Mouse (Mus musculus) CH12.LX (cell line): ENCODE measurements around the gene Slc30a2. TPM values are rescaled to one million over a fixed set of nuclear protein-coding genes. Genes with fewer than 3 reads are reported as not detected.
A peak's percentile ranks its signal among the peaks of the same experiment; 100 is the strongest.

Experiments used
- DNase-seq: peaks from one replicate; pipeline ENCODE4 v3.0.0-alpha.2; 2013; ENCODE audit errors: extremely low read depth
- H3K27ac ChIP-seq: 2 replicates; pipeline ENCODE4 v1.5.1; 2012; ENCODE audit warnings: low read depth, mild to moderate bottlenecking, control low read depth, moderate library complexity; ENCODE audit not compliant: insufficient read depth
- H3K27me3 ChIP-seq: replicated peaks from 2 replicates; pipeline ENCODE3; 2012; ENCODE audit warnings: inconsistent platforms
- H3K36me3 ChIP-seq, 2 experiments: replicated peaks in 1 of 2; 2 replicates each; pipeline versions ENCODE3 to v1.6.1; 2012; ENCODE audit warnings: inconsistent platforms in 1 of 2, low read length in 1 of 2, mild to moderate bottlenecking in 1 of 2, mixed read lengths in 1 of 2, moderate library complexity in 1 of 2; ENCODE audit not compliant: control insufficient read depth in 1 of 2, insufficient read depth in 1 of 2
- H3K4me1 ChIP-seq, 2 experiments: 2 replicates each; pipeline ENCODE4 v1.6.1; 2012; ENCODE audit warnings: inconsistent platforms in 1 of 2, moderate library complexity in 1 of 2; ENCODE audit not compliant: insufficient read depth in 2 of 2, control insufficient read depth in 1 of 2
- H3K4me2 ChIP-seq: 2 replicates; pipeline ENCODE4 v1.6.1; 2012; ENCODE audit warnings: low read depth, mild to moderate bottlenecking, control low read depth; ENCODE audit not compliant: poor library complexity, insufficient read depth, severe bottlenecking
- H3K4me3 ChIP-seq, 3 experiments: fragments of 150-350 bp in 1 of 3; sonication (generic) in 1 of 3; replicated peaks in 1 of 3; 2 replicates each; pipeline versions ENCODE3 to v1.5.1; 2011 to 2012; ENCODE audit warnings: low read depth in 2 of 3, low read length in 2 of 3, mild to moderate bottlenecking in 2 of 3, moderate library complexity in 2 of 3, control low read depth in 1 of 3, improper control_type of control experiment in 1 of 3, inconsistent platforms in 1 of 3, mixed read lengths in 1 of 3; ENCODE audit not compliant: poor library complexity in 1 of 3
- H3K79me2 ChIP-seq: replicated peaks from 2 replicates; pipeline ENCODE4 v1.6.1; 2012; ENCODE audit warnings: mild to moderate bottlenecking, moderate library complexity; ENCODE audit not compliant: control insufficient read depth, poor library complexity, insufficient read depth, severe bottlenecking; ENCODE audit errors: extremely low read depth
- H3K9ac ChIP-seq: 2 replicates; pipeline ENCODE4 v1.6.1; 2012; ENCODE audit warnings: low read depth, mild to moderate bottlenecking, control low read depth, moderate library complexity; ENCODE audit not compliant: insufficient read depth
- H3K9me3 ChIP-seq: replicated peaks from 2 replicates; pipeline ENCODE3; 2012; ENCODE audit warnings: low read length, inconsistent platforms, mixed read lengths
- CHD1 ChIP-seq: IDR thresholded peaks from 2 replicates; pipeline ENCODE4 v1.6.1; 2012; ENCODE audit warnings: low read depth, low read length, improper control_type of control experiment, inconsistent platforms
- CTCF ChIP-seq, 2 experiments: IDR thresholded peaks in 1 of 2; conservative IDR thresholded peaks in 1 of 2; 2 replicates each; pipeline ENCODE4 v1.5.1; 2011 to 2012; ENCODE audit warnings: low read depth in 2 of 2, low read length in 2 of 2, improper control_type of control experiment in 1 of 2, inconsistent platforms in 1 of 2, mild to moderate bottlenecking in 1 of 2, moderate library complexity in 1 of 2
- ELF1 ChIP-seq: IDR thresholded peaks from 2 replicates; pipeline ENCODE4 v1.6.1; 2014; ENCODE audit warnings: low read depth, mild to moderate bottlenecking, inconsistent platforms, low read length, improper control_type of control experiment
- EP300 ChIP-seq: IDR thresholded peaks from 2 replicates; pipeline ENCODE4 v1.6.1; 2011; ENCODE audit warnings: low read length, improper control_type of control experiment
- ETS1 ChIP-seq: conservative IDR thresholded peaks from 2 replicates; pipeline ENCODE4 v1.6.1; 2012; ENCODE audit warnings: low read depth, mild to moderate bottlenecking, inconsistent platforms, low read length, improper control_type of control experiment, moderate library complexity
- GABPA ChIP-seq: IDR thresholded peaks from 2 replicates; pipeline ENCODE4 v1.6.1; 2012; ENCODE audit warnings: low read depth, low read length, improper control_type of control experiment, inconsistent platforms; ENCODE audit not compliant: insufficient replicate concordance
- JUN ChIP-seq: IDR thresholded peaks from 2 replicates; pipeline ENCODE4 v1.6.1; 2011; ENCODE audit warnings: low read depth, mild to moderate bottlenecking, low read length, improper control_type of control experiment, moderate library complexity; ENCODE audit not compliant: insufficient read depth
- JUND ChIP-seq: conservative IDR thresholded peaks from 2 replicates; pipeline ENCODE4 v1.6.1; 2011; ENCODE audit warnings: low read depth, low read length, improper control_type of control experiment
- MAX ChIP-seq: IDR thresholded peaks from 2 replicates; pipeline ENCODE4 v1.6.1; 2011; ENCODE audit warnings: low read length, improper control_type of control experiment
- MAZ ChIP-seq: IDR thresholded peaks from 2 replicates; pipeline ENCODE4 v1.6.1; 2012; ENCODE audit warnings: low read depth, mild to moderate bottlenecking, inconsistent platforms, low read length, improper control_type of control experiment, moderate library complexity
- MEF2A ChIP-seq: IDR thresholded peaks from 2 replicates; pipeline ENCODE4 v1.6.1; 2014; ENCODE audit warnings: low read depth, mild to moderate bottlenecking, inconsistent platforms, low read length, improper control_type of control experiment, borderline replicate concordance
- MXI1 ChIP-seq: IDR thresholded peaks from 2 replicates; pipeline ENCODE4 v1.6.1; 2011; ENCODE audit warnings: mild to moderate bottlenecking, low read depth, low read length, improper control_type of control experiment
- MYC ChIP-seq: IDR thresholded peaks from 2 replicates; pipeline ENCODE4 v1.6.1; 2011; ENCODE audit warnings: low read depth, mild to moderate bottlenecking, improper control_type of control experiment, low read length
- NELFE ChIP-seq: IDR thresholded peaks from 2 replicates; pipeline ENCODE4 v1.6.1; 2011; ENCODE audit warnings: low read depth, low read length, improper control_type of control experiment
- POLR2A ChIP-seq: IDR thresholded peaks from 2 replicates; pipeline ENCODE4 v1.6.1; 2011; ENCODE audit warnings: low read depth, mild to moderate bottlenecking, improper control_type of control experiment, low read length
- POLR2AphosphoS2 ChIP-seq: IDR thresholded peaks from 2 replicates; pipeline ENCODE4 v1.6.1; 2011; ENCODE audit warnings: low read depth, low read length, improper control_type of control experiment
- RAD21 ChIP-seq: IDR thresholded peaks from 2 replicates; pipeline ENCODE4 v1.6.1; 2011; ENCODE audit warnings: low read depth, mild to moderate bottlenecking, low read length, improper control_type of control experiment, moderate library complexity
- RCOR1 ChIP-seq: conservative IDR thresholded peaks from 2 replicates; pipeline ENCODE4 v1.6.1; 2012; ENCODE audit warnings: low read depth, mild to moderate bottlenecking, inconsistent platforms, low read length, improper control_type of control experiment
- SMC3 ChIP-seq: IDR thresholded peaks from 2 replicates; pipeline ENCODE4 v1.6.1; 2011; ENCODE audit warnings: low read depth, low read length, improper control_type of control experiment
- TBP ChIP-seq: conservative IDR thresholded peaks from 2 replicates; pipeline ENCODE4 v1.6.1; 2011; ENCODE audit warnings: low read depth, low read length, improper control_type of control experiment
- TCF12 ChIP-seq: IDR thresholded peaks from 2 replicates; pipeline ENCODE4 v1.6.1; 2014; ENCODE audit warnings: low read depth, mild to moderate bottlenecking, inconsistent platforms, low read length, improper control_type of control experiment
- UBTF ChIP-seq: IDR thresholded peaks from 2 replicates; pipeline ENCODE4 v1.6.1; 2012; ENCODE audit warnings: low read depth, mild to moderate bottlenecking, inconsistent platforms, low read length, improper control_type of control experiment, moderate library complexity
- USF1 ChIP-seq: IDR thresholded peaks from 2 replicates; pipeline ENCODE4 v1.6.1; 2014; ENCODE audit warnings: low read depth, mild to moderate bottlenecking, inconsistent platforms, low read length, improper control_type of control experiment
- ZC3H11A ChIP-seq: IDR thresholded peaks from 2 replicates; pipeline ENCODE4 v1.6.1; 2012; ENCODE audit warnings: low read depth, mild to moderate bottlenecking, inconsistent platforms, low read length, improper control_type of control experiment
- ZKSCAN1 ChIP-seq: IDR thresholded peaks from 2 replicates; pipeline ENCODE4 v1.6.1; 2012; ENCODE audit warnings: low read depth, inconsistent platforms, low read length, improper control_type of control experiment, borderline replicate concordance
- ZMIZ1 ChIP-seq: IDR thresholded peaks from 2 replicates; pipeline ENCODE4 v1.6.1; 2012; ENCODE audit warnings: low read depth, mild to moderate bottlenecking, inconsistent platforms, low read length, improper control_type of control experiment
- dilution Hi-C: fragments of 300-500 bp; cut with MboI; formaldehyde crosslinking; loops from 2 replicates; pipeline ENCODE4 v1.14.3; 2020; ENCODE audit warnings: low sequenced_read_pairs; ENCODE audit not compliant: extremely low pct_unique_long_range_greater_than_20kb, extremely low pct_ligation_motif_present
- in situ Hi-C: fragments of 300-500 bp; cut with MboI; formaldehyde crosslinking; loops from 3 replicates; pipeline ENCODE4 v1.14.3; 2019; ENCODE audit warnings: low sequenced_read_pairs, low pct_ligation_motif_present, low pct_unique_long_range_greater_than_20kb, mixed read lengths
- polyA plus RNA-seq: library from polyadenylated mRNA; unstranded; fragments of >175 nt; gene quantifications from 2 replicates; pipeline ENCODE4 v1.2.1, GENCODE M21; 2012; ENCODE audit warnings: low read depth; ENCODE audit not compliant: insufficient read length
- total RNA-seq, 2 experiments: library from RNA; depleted of rRNA; stranded (reverse); fragments of 300-350 nt in 1 of 2; fragments of >200 nt in 1 of 2; gene quantifications; 2 replicates each; pipeline ENCODE4 v1.2.3; 2012 to 2014

Gene Slc30a2
- total and polyA plus RNA-seq, 3 experiments: 5.1 to 22.4 (median 8.9) TPM

DNA sequence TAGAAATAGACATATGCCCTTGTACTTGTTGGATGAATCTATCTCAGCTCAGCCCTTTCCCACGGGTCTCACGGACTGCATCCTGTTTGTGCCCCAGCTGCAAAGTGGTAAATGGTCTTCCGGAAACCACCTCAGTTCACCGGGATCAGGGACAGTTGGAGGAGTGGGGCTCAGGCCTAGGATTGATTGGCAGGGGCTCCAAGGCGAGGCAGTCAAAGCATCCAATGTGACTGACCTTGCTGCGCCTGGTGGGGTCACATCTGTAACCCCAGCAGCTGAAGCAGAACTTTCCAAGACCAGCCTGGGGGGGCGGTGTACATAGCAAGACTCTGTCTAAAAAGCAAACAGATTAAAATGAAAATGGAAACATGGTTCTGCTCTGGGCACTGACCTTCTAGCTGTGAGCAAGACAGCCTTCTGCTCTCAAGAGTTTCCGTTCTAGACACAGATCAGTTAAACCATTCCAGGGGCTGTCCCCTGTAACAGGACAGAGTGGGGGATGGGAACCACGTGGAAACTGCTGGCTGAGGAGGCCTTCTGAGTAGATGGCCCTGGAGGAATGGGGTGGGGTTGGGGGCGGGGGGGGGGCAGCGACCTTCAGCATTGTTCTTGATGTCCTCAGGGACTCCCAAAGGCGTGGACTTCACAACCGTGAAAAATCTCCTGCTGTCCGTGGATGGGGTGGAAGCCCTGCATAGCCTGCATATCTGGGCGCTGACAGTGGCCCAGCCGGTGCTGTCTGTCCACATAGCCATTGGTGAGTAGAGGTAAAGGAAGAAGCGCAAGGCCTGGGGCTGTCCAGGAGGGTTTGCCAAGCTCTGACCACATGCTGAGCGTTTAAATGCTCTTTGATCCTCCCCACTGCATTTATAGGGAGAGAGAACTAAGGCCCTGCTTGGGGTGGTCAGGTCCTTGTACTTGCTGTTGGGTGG, 8.6 kb downstream of the Slc30a2 start (continued):
- TF ChIP-seq TBP (peak; percentile 74; the same call in 1 of the 2 replicates), RAD21 (no peak; the same call in 1 of the 2 replicates), ZKSCAN1 (no peak), UBTF (no peak), ZMIZ1 (no peak), JUND (no peak), SMC3 (no peak), RCOR1 (no peak), EP300 (peak; percentile 57; the same call in 1 of the 2 replicates)

DNA sequence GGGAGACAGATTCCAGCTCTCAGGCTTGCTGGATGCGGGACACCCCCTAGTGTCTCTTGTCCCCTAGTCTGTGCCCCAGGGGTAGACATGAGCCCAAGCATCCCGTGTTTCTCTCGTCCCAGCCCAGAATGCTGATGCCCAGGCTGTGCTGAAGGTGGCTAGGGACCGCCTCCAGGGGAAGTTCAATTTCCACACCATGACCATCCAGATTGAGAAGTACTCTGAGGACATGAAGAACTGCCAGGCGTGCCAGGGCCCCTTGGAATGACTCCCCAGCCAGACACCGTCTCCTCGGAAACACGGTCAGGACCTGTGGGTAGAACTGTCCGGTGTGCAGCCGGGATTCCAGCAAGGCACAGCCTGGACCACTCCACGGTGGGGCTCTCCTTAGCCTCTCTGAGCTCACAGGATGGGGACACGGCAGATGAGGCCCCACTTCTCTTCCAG, 9.3 kb downstream of the Slc30a2 start:
- in situ Hi-C loops: loop anchor here (5.0 kb wide), 1 partner anchor 45 kb away; no protein-coding TSS in a partner anchor

DNA sequence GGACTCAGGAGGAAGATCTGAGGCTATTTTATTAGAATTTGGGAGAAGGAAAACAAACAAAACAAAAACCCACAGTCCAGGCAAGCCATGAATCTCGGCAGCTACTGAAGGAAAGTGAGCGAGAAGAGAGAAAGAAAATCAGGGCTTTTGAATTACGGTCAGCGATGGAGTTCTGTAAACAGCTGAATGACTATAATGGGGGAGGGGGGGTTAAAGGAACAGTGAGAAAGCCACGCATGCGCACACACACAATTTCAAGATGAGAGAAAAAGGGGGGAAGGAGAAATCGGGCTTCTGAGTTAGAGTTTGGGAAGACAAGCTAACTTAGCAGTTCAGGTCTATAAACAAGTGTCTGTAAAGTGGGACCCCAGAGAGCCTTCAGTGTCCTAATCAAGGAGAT, 9.9 kb downstream of the Slc30a2 start:
- peaks cover 9% of the 10 kb centered on the region for H3K9me3 ChIP-seq
- peak overlapping the region; percentile 99 for H3K4me2 ChIP-seq
- no peaks in the 10 kb centered on the region for H3K27me3 ChIP-seq
- H3K27ac ChIP-seq: peak overlapping the region; percentile 81; the same call in 1 of the 2 replicates
- no peaks in the 10 kb centered on the region for H3K79me2 ChIP-seq
- dilution Hi-C loops: no loop called here
- DNase-seq: peak; percentile 85
- peaks cover 0 to 17% of the 10 kb centered on the region in 2 experiments for H3K36me3 ChIP-seq
- peaks cover 27 to 51% of the 10 kb centered on the region in 2 experiments for H3K4me1 ChIP-seq
- in situ Hi-C loops: loop anchor here (5.0 kb wide), 1 partner anchor 46 kb away; no protein-coding TSS in a partner anchor
- H3K9ac ChIP-seq: peak overlapping the region; percentile 45
- H3K4me3 ChIP-seq: peak overlapping the region; percentile 61 to 64 (median 64)
- TF ChIP-seq NELFE (0 out of 2 replicates have a peak, but pooled peaks have one; percentile 43), UBTF (no peak), MAX (no peak; the same call in 1 of the 2 replicates), JUN (no peak), ZKSCAN1 (no peak), MYC (no peak), CTCF (conservative IDR thresholded peaks at IDR 0.05 in 1 of 2, IDR thresholded peaks at IDR 0.05 in 1 of 2; ENCODE audit: low read depth in 2 of 2, low read length in 2 of 2) (no peak), CHD1 (no peak), ELF1 (no peak), POLR2A (no peak), RCOR1 (no peak), TBP (peak; percentile 48; the same call in 1 of the 2 replicates), RAD21 (no peak), JUND (no peak), USF1 (no peak), TCF12 (no peak), GABPA (no peak), EP300 (no peak), ZC3H11A (no peak), POLR2AphosphoS2 (no peak), MAZ (no peak)

More for the DNA sequence above, 9.3 kb downstream of the Slc30a2 start:
- Histone ChIP-seq H3K4me1 (peaks cover 27 to 51% of the 10 kb centered on the region in 2 experiments), H3K79me2 (no peaks in the 10 kb centered on the region), H3K9me3 (peaks cover 9% of the 10 kb centered on the region), H3K9ac (peak overlapping the region; percentile 45), H3K4me2 (peak overlapping the region; percentile 99), H3K36me3 (peaks cover 0 to 13% of the 10 kb centered on the region in 2 experiments), H3K27ac (peak overlapping the region; percentile 84), H3K4me3 (peak overlapping the region; percentile 61 to 64 (median 64)), H3K27me3 (no peaks in the 10 kb centered on the region)
- dilution Hi-C loops: no loop called here
- TF ChIP-seq GABPA (no peak), TBP (0 out of 2 replicates have a peak, but pooled peaks have one; percentile 45), MEF2A (no peak), ETS1 (0 out of 2 replicates have a peak, but pooled peaks have one; percentile 7), MYC (0 out of 2 replicates have a peak, but pooled peaks have one; percentile 39), ZMIZ1 (no peak), MXI1 (peak; percentile 44; the same call in 1 of the 2 replicates), UBTF (0 out of 2 replicates have a peak, but pooled peaks have one; percentile 59), POLR2A (peak; percentile 42)
- DNase-seq: peak; percentile 62
